Mouse (Mus musculus): Measurements from ENCODE around the gene Atg13. TPM values are rescaled to one million over a fixed set of nuclear protein-coding genes. Genes with fewer than 3 reads are reported as not detected.

Atg13 gene
- total RNA-seq, 2 experiments from 2014 or later, result 32.2 to 36.2 TPM

GRCm38 (mm10) chr2:91676420-91676819 is 34.0 kb downstream of the Atg13 start:
- no peak for DNase-seq
- intact Hi-C loops (cut with DNase I), result no loop called here
- no peak overlapping the region for H3K27ac ChIP-seq
- no peak overlapping the region for H3K4me3 ChIP-seq
- TF ChIP-seq CTCF (IDR thresholded peaks at IDR 0.05), result no peak

GRCm38 (mm10) chr2:91674895-91675294 is 35.5 kb downstream of the Atg13 start:
- intact Hi-C loops (cut with DNase I), result no loop called here
- TF ChIP-seq CTCF (IDR thresholded peaks at IDR 0.05), result no peak
- Histone ChIP-seq H3K4me3 (no peak overlapping the region), H3K27ac (no peak overlapping the region)
- no peak for DNase-seq

DNA sequence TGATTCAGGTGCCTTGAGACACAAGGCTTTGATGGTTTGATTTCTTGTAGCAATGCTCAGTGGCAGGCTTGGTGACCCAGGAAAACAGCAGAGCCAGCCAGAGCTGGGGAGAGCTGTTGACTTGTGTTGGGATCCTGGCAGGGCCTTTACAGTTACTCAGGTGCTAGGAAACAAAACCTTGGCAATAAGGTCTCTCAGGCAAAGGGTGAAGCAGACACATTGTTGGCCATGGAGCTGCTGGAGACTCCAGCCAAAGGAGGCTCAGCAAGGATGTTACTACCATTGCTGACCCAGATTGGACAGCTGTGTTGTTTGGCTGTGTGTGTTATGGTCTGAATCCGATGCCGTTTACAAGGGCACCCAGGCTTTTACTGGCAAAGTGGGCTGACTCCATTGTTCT is 36.8 kb downstream of the Atg13 start:
- no peak overlapping the region; the same call in 1 of the 2 replicates for H3K27ac ChIP-seq
- no peak for TF ChIP-seq CTCF (IDR thresholded peaks at IDR 0.05)
- H3K4me3 ChIP-seq, result no peak overlapping the region
- intact Hi-C loops (cut with DNase I), result no loop called here
- DNase-seq, result no peak

DNA sequence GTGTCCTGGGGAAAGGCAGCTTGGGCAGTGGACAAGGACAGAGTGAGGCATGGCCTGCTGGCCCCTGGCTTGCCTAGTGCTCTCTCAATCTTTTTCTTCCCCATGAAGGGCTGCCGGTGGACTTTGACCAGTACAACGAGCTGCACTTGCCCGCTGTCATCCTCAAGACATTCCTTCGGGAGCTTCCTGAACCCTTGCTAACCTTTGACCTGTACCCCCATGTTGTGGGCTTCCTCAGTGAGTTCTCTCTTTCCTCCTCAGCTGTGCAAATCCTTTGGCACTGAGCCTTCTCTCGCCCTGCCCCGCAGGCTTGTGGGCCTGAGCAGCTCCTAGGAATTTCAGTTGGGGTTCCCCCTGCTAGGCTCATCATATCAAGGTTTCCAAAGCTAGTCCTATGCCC is 40.3 kb downstream of the Atg13 start:
- Histone ChIP-seq H3K27ac (no peak overlapping the region), H3K4me3 (no peak overlapping the region)
- TF ChIP-seq CTCF (IDR thresholded peaks at IDR 0.05), result no peak
- intact Hi-C loops (cut with DNase I), result no loop called here
- DNase-seq, result no peak

- H3K4me3 ChIP-seq, result no peak overlapping the region
- no peak overlapping the region for H3K27ac ChIP-seq
- intact Hi-C loops (cut with DNase I), result no loop called here
- DNase-seq, result no peak
- TF ChIP-seq CTCF (IDR thresholded peaks at IDR 0.05), result no peak
Observed at GRCm38 (mm10) chr2:91669326-91669725, 41.0 kb downstream of the Atg13 start.

GRCm38 (mm10) chr2:91667747-91668146 is 42.6 kb downstream of the Atg13 start:
- Histone ChIP-seq H3K4me3 (no peak overlapping the region), H3K27ac (peak overlapping the region; percentile 24; the same call in 1 of the 2 replicates)
- no peak for TF ChIP-seq CTCF (IDR thresholded peaks at IDR 0.05)
- DNase-seq, result no peak
- intact Hi-C loops (cut with DNase I), result no loop called here

DNA sequence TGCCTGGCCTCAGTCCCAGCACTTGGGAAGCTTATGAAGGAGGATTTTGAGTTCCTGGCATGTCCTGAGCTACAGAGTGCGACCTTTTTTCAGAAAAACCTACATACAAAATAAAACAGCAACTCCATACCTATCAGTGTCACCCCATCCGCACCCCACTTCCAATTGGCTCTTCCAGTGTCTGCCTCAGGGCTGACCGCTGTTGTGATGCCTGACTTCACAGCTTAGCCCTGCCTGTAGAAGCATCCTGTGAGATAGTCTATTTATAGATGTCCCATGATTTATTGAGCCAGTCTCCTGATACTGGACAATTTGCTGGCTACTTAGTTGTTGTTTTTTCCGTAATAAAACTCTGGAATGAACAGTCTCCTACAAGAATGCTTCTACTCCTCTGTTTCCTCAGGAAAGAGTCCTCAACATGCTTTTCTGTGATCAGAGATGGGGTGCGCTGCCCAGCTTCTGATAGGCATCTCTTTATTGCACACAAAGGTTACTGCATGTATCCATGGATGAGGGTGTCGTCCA is 43.9 kb downstream of the Atg13 start:
- peak overlapping the region; percentile 58 for H3K27ac ChIP-seq

GRCm38 (mm10) chr2:91664780-91665179 is 45.6 kb downstream of the Atg13 start:
- no peak for TF ChIP-seq CTCF (IDR thresholded peaks at IDR 0.05)

More for the DNA sequence above, 43.9 kb downstream of the Atg13 start:
- no peak for DNase-seq
- intact Hi-C loops (cut with DNase I), result no loop called here
- no peak for TF ChIP-seq CTCF (IDR thresholded peaks at IDR 0.05)
- H3K4me3 ChIP-seq, result no peak overlapping the region

GRCm38 (mm10) chr2:91660981-91661380 is 49.4 kb downstream of the Atg13 start:
- no peak overlapping the region for H3K4me3 ChIP-seq
- intact Hi-C loops (cut with DNase I), result no loop called here
- DNase-seq, result no peak
- no peak overlapping the region for H3K27ac ChIP-seq
- no peak for TF ChIP-seq CTCF (IDR thresholded peaks at IDR 0.05)

More at GRCm38 (mm10) chr2:91664780-91665179, 45.6 kb downstream of the Atg13 start:
- Histone ChIP-seq H3K27ac (no peak overlapping the region), H3K4me3 (no peak overlapping the region)
- DNase-seq, result no peak
- intact Hi-C loops (cut with DNase I), result no loop called here

DNA sequence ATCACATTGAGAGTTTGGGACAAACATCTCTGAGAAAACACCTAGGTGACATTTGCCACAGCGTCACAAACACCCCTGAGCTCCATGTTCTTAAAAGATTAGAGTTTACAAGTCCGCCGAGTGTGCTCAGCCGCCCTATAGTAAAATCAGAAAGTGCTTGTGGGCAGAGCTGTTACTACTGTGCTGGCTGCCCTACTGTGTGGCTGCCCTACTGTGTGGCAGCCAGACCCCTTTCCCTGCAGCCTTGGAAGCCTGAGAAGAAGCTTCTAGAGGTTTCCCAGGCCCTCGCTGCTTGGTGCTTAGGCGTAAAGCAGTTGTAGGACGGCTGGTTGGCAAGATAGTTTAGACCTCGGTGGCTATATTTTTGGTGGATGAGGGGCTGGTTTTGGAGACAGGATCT is 50.7 kb downstream of the Atg13 start:
- no peak for TF ChIP-seq CTCF (IDR thresholded peaks at IDR 0.05)
- Histone ChIP-seq H3K27ac (no peak overlapping the region), H3K4me3 (no peak overlapping the region)
- intact Hi-C loops (cut with DNase I), result no loop called here
- DNase-seq, result no peak

DNA sequence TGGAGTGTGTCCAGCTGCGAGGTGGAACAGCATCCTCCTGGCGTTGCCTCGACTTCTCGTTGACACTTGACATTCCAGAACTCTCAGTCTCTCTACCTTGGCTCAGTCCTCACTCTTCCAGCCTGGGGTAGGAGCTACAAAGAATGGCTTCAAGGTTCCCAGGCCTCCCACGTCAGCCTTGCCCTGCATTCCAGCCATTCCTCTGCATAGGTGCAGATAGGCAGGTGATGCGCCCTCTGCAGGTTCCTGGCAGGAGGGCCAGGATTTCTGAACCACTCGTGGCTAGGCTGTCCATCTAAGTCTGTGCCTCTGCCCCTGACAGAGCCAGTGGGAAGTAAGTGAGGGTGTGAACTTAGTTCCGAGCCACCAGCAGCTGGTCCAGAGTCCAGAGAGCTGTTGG is 53.6 kb downstream of the Atg13 start:
- DNase-seq, result no peak
- intact Hi-C loops (cut with DNase I), result no loop called here
- Histone ChIP-seq H3K4me3 (no peak overlapping the region), H3K27ac (no peak overlapping the region)
- TF ChIP-seq CTCF (IDR thresholded peaks at IDR 0.05), result no peak

DNA sequence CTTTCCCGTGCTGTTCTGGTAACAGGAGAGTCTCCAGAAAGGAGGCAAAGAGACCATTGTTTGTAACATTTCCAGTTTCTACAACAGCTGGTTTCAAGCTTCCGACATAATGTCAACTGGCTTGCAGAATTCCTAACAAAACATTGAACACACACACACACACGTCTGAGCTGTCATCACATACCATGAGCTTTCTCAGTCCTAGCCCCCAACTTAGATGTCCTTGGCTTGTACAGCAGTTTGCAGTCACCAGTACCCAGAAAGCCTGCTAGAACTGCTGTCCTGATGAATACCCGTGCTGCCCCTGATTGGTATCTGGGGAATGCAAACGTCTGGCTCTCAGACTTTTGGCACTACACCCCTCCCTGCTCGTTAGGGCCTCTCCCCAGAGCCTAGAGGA is 54.5 kb downstream of the Atg13 start:
- Histone ChIP-seq H3K27ac (no peak overlapping the region), H3K4me3 (no peak overlapping the region)
- no peak for DNase-seq
- intact Hi-C loops (cut with DNase I), result no loop called here
- TF ChIP-seq CTCF (IDR thresholded peaks at IDR 0.05), result no peak

DNA sequence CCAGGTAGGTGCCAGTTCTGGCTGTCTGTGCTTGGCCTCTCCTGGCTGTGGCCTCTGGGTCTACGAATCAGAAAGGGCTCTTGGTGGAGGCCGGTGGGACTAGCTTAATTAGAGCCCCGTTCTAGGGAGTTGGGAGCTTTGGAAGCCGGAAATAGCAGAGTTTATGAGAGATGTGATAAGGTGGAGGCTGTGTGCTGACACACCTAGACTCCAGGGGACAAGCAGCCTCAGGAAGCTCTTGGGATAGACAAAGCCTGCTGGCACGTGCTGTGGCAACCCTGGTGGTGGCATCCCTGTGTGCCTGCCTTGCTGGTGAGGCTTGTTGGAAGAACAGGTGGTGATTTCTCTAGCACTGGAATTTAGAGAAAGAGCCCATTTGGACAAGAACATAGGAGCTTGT is 55.0 kb downstream of the Atg13 start:
- no peak overlapping the region for H3K27ac ChIP-seq
- intact Hi-C loops (cut with DNase I), result no loop called here
- DNase-seq, result no peak
- no peak overlapping the region for H3K4me3 ChIP-seq
- no peak for TF ChIP-seq CTCF (IDR thresholded peaks at IDR 0.05)

- H3K4me3 ChIP-seq, result no peak overlapping the region
- 0 out of 2 replicates have a peak overlapping the region, but pooled peaks have one; percentile 5 for H3K27ac ChIP-seq
- no peak for DNase-seq
- intact Hi-C loops (cut with DNase I), result no loop called here
- no peak for TF ChIP-seq CTCF (IDR thresholded peaks at IDR 0.05)
Observed at GRCm38 (mm10) chr2:91652863-91653262, 57.5 kb downstream of the Atg13 start.

Data from gastrocnemius, adult 2 months (tissue).